Mouse (Mus musculus) naive thymus-derived CD4-positive, alpha-beta T cell, adult 2 months (primary cell): ENCODE data around the gene Hnf1a.
A peak's percentile ranks its signal among the peaks of the same experiment; 100 is the strongest.

Experiments
- DNase-seq: peaks from one replicate; pipeline ENCODE4 v3.0.0-alpha.2; 2011; ENCODE audit warnings: low read depth

The Hnf1a gene

GRCm38 (mm10) chr5:114979250-114980121, 8.6 kb upstream of the Hnf1a start:
- DNase-seq: peak; percentile 85

GRCm38 (mm10) chr5:114978888-114979249, 8.0 kb upstream of the Hnf1a start:
- peak; percentile 69 for DNase-seq

GRCm38 (mm10) chr5:114978473-114978872, 7.6 kb upstream of the Hnf1a start:
- no peak for DNase-seq

- no peak for DNase-seq
These were observed 6.0 kb upstream of the Hnf1a start for GRCm38 (mm10) chr5:114976935-114977334.

- no peak for DNase-seq
These were observed 2.2 kb upstream of the Hnf1a start for GRCm38 (mm10) chr5:114973131-114973530.

- DNase-seq: no peak
These were observed 1.3 kb upstream of the Hnf1a start for GRCm38 (mm10) chr5:114972201-114972600.

- DNase-seq: no peak
These were observed 1.2 kb downstream of the Hnf1a start for GRCm38 (mm10) chr5:114969609-114970215.

GRCm38 (mm10) chr5:114969064-114969463, 1.8 kb downstream of the Hnf1a start:
- DNase-seq: no peak

- no peak for DNase-seq
These were observed 2.2 kb downstream of the Hnf1a start for GRCm38 (mm10) chr5:114968651-114969050.

- DNase-seq: no peak
These were observed 3.2 kb downstream of the Hnf1a start for GRCm38 (mm10) chr5:114967523-114968268.

- peak; percentile 47 for DNase-seq
These were observed 5.7 kb downstream of the Hnf1a start for GRCm38 (mm10) chr5:114964967-114965898.

GRCm38 (mm10) chr5:114964315-114964966, 6.5 kb downstream of the Hnf1a start:
- DNase-seq: no peak

- DNase-seq: no peak
These were observed 9.1 kb downstream of the Hnf1a start for GRCm38 (mm10) chr5:114961590-114962360.

- DNase-seq: no peak
These were observed 12.8 kb downstream of the Hnf1a start for GRCm38 (mm10) chr5:114958069-114958468.

GRCm38 (mm10) chr5:114953326-114953725, 17.6 kb downstream of the Hnf1a start:
- DNase-seq: no peak

- DNase-seq: no peak
These were observed 19.5 kb downstream of the Hnf1a start for GRCm38 (mm10) chr5:114951279-114951880.

GRCm38 (mm10) chr5:114950669-114951068, 20.2 kb downstream of the Hnf1a start:
- DNase-seq: no peak

- DNase-seq: no peak
These were observed 21.1 kb downstream of the Hnf1a start for GRCm38 (mm10) chr5:114949812-114950211.

GRCm38 (mm10) chr5:114949316-114949715, 21.6 kb downstream of the Hnf1a start:
- DNase-seq: no peak

- DNase-seq: no peak
These were observed 22.0 kb downstream of the Hnf1a start for GRCm38 (mm10) chr5:114948891-114949290.
